Mouse (Mus musculus): ENCODE data around the gene Fam178b.

DNA sequence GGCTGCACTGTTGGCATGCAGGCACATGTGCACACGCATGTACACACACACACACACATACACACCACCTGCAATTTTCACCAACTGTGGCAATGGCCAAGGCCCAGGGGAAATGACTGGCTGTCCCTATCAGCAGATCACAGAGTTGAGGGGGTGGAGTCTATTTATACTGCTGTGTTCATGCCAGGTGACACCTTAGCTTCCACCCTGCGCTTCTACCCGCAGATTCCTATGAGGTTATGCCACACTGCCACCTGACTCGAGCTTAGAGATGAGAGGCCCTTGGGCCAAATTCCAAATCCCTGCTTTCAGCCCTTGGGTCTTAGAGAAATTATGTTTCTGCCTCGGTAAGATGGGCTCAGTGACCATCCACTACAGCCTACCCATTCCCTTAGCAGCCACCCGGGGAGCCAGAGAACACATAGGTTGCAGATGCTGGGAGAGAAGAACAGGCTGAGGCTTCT lies 148.4 kb downstream of the Fam178b start:
- TF ChIP-seq POLR2A (IDR thresholded peaks at IDR 0.05; ENCODE audit: borderline replicate concordance, insufficient read depth, low read length) (no peak), CTCF (IDR thresholded peaks at IDR 0.05; ENCODE audit: borderline replicate concordance, insufficient read depth, low read depth, low read length) (no peak)

Measured in cerebellum, adult 2 months (tissue).